Mouse (Mus musculus): ENCODE data around the gene Grm3. TPM values are rescaled to one million over a fixed set of nuclear protein-coding genes. Genes with fewer than 3 reads are reported as not detected.

Gene Grm3
- polyA plus RNA-seq, 1 experiment = not detected

GRCm38 (mm10) chr5:9540822-9541557 is 184.0 kb downstream of the Grm3 start:
- no peak overlapping the region for H3K4me3 ChIP-seq (replicated peaks; ENCODE audit: extremely low read depth, low read depth, low read length)
- H3K4me1 ChIP-seq (ENCODE audit: control insufficient read depth, insufficient read depth, low read length) = no peaks in the 10 kb centered on the region
- no peak for TF ChIP-seq CTCF (IDR thresholded peaks at IDR 0.05; ENCODE audit: insufficient read depth, low read length)
- TF ChIP-seq POLR2A (IDR thresholded peaks at IDR 0.05; ENCODE audit: borderline replicate concordance, extremely low read depth, low read depth, low read length) = no peak
- 43% methylated on average over 8 of the region's 8 CpGs for WGBS
- DNase-seq = no peak

DNA sequence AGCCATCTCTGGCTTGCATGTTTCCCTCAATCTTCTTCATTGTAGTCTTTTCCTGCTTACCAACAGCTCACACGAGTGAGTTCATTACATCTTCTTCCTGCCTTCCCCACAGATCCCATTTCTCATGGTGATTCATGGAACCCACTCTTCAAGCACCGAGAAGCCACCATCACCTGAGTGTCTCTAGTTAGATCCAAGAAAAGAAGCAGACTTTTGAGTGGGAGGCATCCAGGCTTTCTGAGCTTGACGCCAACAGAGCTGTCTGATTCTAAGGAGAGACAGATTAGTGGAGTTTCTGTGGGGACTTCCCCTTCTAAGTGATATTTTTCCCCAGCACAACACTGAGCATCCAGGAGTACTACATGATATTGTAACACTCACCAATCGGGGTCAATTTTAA is 199.5 kb downstream of the Grm3 start:
- TF ChIP-seq CTCF (IDR thresholded peaks at IDR 0.05; ENCODE audit: insufficient read depth, low read length) = no peak
- no peak for TF ChIP-seq POLR2A (IDR thresholded peaks at IDR 0.05; ENCODE audit: borderline replicate concordance, extremely low read depth, low read depth, low read length)
- H3K4me3 ChIP-seq (replicated peaks; ENCODE audit: extremely low read depth, low read depth, low read length) = no peak overlapping the region
- 74% methylated on average over 4 of the region's 4 CpGs for WGBS
- H3K4me1 ChIP-seq (ENCODE audit: control insufficient read depth, insufficient read depth, low read length) = no peaks in the 10 kb centered on the region
- DNase-seq = no peak

- no peaks in the 10 kb centered on the region for H3K4me1 ChIP-seq (ENCODE audit: control insufficient read depth, insufficient read depth, low read length)
- TF ChIP-seq POLR2A (IDR thresholded peaks at IDR 0.05; ENCODE audit: borderline replicate concordance, extremely low read depth, low read depth, low read length) (no peak), CTCF (IDR thresholded peaks at IDR 0.05; ENCODE audit: insufficient read depth, low read length) (no peak)
- WGBS = 79% methylated on average over 1 of the region's 1 CpGs
- no peak overlapping the region for H3K4me3 ChIP-seq (replicated peaks; ENCODE audit: extremely low read depth, low read depth, low read length)
- DNase-seq = no peak
Measured at GRCm38 (mm10) chr5:9511027-9511426, 213.9 kb downstream of the Grm3 start.

DNA sequence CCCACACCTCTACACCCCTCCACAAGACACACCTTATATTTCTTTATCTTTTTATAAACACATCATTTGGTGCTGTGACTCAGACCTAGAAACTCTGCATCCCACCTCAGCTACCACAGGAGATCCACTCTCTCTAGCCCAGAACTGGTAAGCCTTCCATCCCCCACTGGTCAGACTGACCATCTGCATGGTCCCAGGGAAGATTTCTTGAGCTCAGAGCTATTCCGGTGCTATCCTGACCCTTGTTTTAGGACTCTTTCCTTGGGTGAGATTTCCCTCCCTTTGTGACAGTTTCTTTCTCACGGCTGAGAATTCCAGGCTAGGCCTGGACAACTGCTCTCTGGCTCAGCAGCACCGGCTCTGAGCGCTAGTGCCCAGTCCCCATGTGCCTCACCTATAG is 227.7 kb downstream of the Grm3 start:
- TF ChIP-seq CTCF (IDR thresholded peaks at IDR 0.05; ENCODE audit: insufficient read depth, low read length) (no peak), POLR2A (IDR thresholded peaks at IDR 0.05; ENCODE audit: borderline replicate concordance, extremely low read depth, low read depth, low read length) (no peak)
- H3K4me3 ChIP-seq (replicated peaks; ENCODE audit: extremely low read depth, low read depth, low read length) = no peak overlapping the region
- no peak for DNase-seq
- WGBS = 72% methylated on average over 4 of the region's 4 CpGs
- no peaks in the 10 kb centered on the region for H3K4me1 ChIP-seq (ENCODE audit: control insufficient read depth, insufficient read depth, low read length)

DNA sequence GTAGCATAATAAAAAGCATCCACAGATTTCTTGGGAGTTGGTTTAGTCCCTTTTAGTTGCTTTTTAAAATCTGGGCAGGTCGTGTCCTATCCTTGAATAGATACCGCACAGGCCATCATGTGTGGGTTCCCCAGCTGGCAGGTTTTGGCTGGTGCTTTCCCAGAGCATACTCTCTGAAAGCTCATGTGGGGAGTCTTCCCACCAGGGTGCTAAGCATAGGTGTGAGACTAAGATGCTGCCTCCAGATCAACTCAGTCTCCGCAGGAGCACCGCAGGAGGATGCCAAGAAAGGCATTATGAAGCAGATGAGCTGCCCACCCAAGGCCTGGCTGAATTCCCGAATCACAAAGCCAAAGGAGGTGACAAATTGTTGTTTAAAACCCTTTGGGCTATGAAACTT is 229.5 kb downstream of the Grm3 start:
- no peak for TF ChIP-seq CTCF (IDR thresholded peaks at IDR 0.05; ENCODE audit: insufficient read depth, low read length)
- no peak for TF ChIP-seq POLR2A (IDR thresholded peaks at IDR 0.05; ENCODE audit: borderline replicate concordance, extremely low read depth, low read depth, low read length)
- no peak overlapping the region for H3K4me3 ChIP-seq (replicated peaks; ENCODE audit: extremely low read depth, low read depth, low read length)
- no peaks in the 10 kb centered on the region for H3K4me1 ChIP-seq (ENCODE audit: control insufficient read depth, insufficient read depth, low read length)
- no peak for DNase-seq
- WGBS = 33% methylated on average over 5 of the region's 5 CpGs

DNA sequence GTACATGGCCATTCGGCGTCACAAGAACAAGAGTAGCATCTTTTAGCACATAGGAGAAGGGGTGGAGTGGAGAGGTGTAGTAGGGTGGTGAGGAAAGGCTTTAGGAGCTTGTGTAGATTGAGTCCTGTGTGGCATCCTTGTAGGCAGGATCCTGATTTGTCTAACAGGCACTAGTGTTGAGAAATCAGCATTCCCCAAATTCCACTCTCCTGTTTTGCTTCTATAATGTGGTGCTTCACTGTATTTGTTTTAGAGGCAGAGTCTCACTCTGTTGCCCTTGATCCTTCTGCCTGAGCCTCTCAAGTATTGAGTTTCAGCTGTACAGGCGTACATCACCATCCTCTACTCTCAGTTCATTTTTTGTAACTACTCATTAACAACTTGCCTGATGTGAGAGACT is 247.4 kb downstream of the Grm3 start:
- TF ChIP-seq POLR2A (IDR thresholded peaks at IDR 0.05; ENCODE audit: borderline replicate concordance, extremely low read depth, low read depth, low read length) = no peak
- no peak for TF ChIP-seq CTCF (IDR thresholded peaks at IDR 0.05; ENCODE audit: insufficient read depth, low read length)
- 66% methylated on average over 3 of the region's 3 CpGs for WGBS
- Histone ChIP-seq H3K4me3 (replicated peaks; ENCODE audit: extremely low read depth, low read depth, low read length) (no peak overlapping the region), H3K4me1 (ENCODE audit: control insufficient read depth, insufficient read depth, low read length) (no peaks in the 10 kb centered on the region)
- DNase-seq = no peak

- TF ChIP-seq CTCF (IDR thresholded peaks at IDR 0.05; ENCODE audit: insufficient read depth, low read length) (no peak), POLR2A (IDR thresholded peaks at IDR 0.05; ENCODE audit: borderline replicate concordance, extremely low read depth, low read depth, low read length) (no peak)
- 86% methylated on average over 2 of the region's 2 CpGs for WGBS
- no peak for DNase-seq
- Histone ChIP-seq H3K4me1 (ENCODE audit: control insufficient read depth, insufficient read depth, low read length) (no peaks in the 10 kb centered on the region), H3K4me3 (replicated peaks; ENCODE audit: extremely low read depth, low read depth, low read length) (no peak overlapping the region)
Measured at GRCm38 (mm10) chr5:9453298-9453697, 271.7 kb downstream of the Grm3 start.

GRCm38 (mm10) chr5:9449570-9449969 is 275.4 kb downstream of the Grm3 start:
- Histone ChIP-seq H3K4me3 (replicated peaks; ENCODE audit: extremely low read depth, low read depth, low read length) (no peak overlapping the region), H3K4me1 (ENCODE audit: control insufficient read depth, insufficient read depth, low read length) (no peaks in the 10 kb centered on the region)
- no peak for TF ChIP-seq POLR2A (IDR thresholded peaks at IDR 0.05; ENCODE audit: borderline replicate concordance, extremely low read depth, low read depth, low read length)
- no peak for TF ChIP-seq CTCF (IDR thresholded peaks at IDR 0.05; ENCODE audit: insufficient read depth, low read length)
- DNase-seq = no peak
- 70% methylated on average over 5 of the region's 5 CpGs for WGBS

DNA sequence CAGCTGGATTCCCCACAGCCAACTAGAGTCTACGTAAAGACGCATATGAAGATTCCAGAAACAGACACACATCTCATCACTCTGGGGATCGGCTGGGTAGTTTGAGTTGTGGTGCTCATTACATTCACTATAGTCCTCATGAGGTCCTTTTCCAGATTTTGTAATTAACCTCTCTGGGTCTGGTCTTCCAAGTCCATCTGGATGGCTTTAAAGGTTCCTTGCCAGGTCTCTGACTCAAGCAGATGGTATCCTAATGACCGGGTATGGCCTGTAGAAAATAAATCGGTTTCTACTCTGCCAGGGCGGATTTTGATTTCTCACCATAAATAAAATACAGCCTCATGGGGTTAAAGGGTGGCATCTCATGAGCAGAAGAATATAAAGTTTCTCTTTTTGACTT is 276.0 kb downstream of the Grm3 start:
- Histone ChIP-seq H3K4me1 (ENCODE audit: control insufficient read depth, insufficient read depth, low read length) (no peaks in the 10 kb centered on the region), H3K4me3 (replicated peaks; ENCODE audit: extremely low read depth, low read depth, low read length) (no peak overlapping the region)
- 79% methylated on average over 6 of the region's 6 CpGs for WGBS
- no peak for DNase-seq
- TF ChIP-seq POLR2A (IDR thresholded peaks at IDR 0.05; ENCODE audit: borderline replicate concordance, extremely low read depth, low read depth, low read length) = no peak
- TF ChIP-seq CTCF (IDR thresholded peaks at IDR 0.05; ENCODE audit: insufficient read depth, low read length) = no peak

DNA sequence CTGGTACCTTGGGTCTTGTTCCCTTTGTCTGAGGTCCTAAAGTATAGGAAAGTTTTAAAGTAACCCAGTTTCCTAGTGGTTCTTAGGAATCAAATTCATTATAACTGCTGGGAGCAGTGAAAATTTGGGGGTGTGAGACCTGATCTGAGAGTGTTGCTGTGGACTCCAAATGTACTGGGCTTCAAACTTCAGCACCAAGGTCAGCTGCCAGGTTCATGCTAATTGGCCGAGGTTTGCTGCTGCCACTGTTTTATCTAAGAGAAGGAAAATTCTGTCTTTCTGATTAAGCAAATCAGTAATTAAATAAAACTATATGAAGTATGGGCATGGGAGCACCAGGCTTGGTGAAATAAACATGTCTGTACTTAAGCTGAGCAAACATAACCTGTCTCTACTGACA is 278.8 kb downstream of the Grm3 start:
- H3K4me1 ChIP-seq (ENCODE audit: control insufficient read depth, insufficient read depth, low read length) = no peaks in the 10 kb centered on the region
- WGBS = 9% methylated on average over 1 of the region's 1 CpGs
- no peak for TF ChIP-seq CTCF (IDR thresholded peaks at IDR 0.05; ENCODE audit: insufficient read depth, low read length)
- no peak for TF ChIP-seq POLR2A (IDR thresholded peaks at IDR 0.05; ENCODE audit: borderline replicate concordance, extremely low read depth, low read depth, low read length)
- H3K4me3 ChIP-seq (replicated peaks; ENCODE audit: extremely low read depth, low read depth, low read length) = no peak overlapping the region
- no peak for DNase-seq
